Mouse (Mus musculus) layer of hippocampus, adult 8-10 months (tissue): ENCODE measurements around the gene Acacb. TPM values are rescaled to one million over a fixed set of nuclear protein-coding genes. Genes with fewer than 3 reads are reported as not detected.

Experiments
- DNase-seq, 2 experiments: peaks; one replicate each; pipeline ENCODE4 v3.0.0; 2022; ENCODE audit warnings: low spot score in 2 of 2
- total RNA-seq, 4 experiments: library from RNA; stranded (reverse); gene quantifications; 2 replicates each; pipeline ENCODE4 v1.2.4; 2022

The Acacb gene
- total RNA-seq, 4 experiments from 2014 or later, result 6.1 to 7.4 (median 6.6) TPM

- no peak for DNase-seq
Measured at GRCm38 (mm10) chr5:114299156-114299855, 153.0 kb downstream of the Acacb start.

GRCm38 (mm10) chr5:114299883-114300610 lies 153.7 kb downstream of the Acacb start:
- no peak for DNase-seq

Other genes starting within 250 kb of the Acacb start
- 100 to 1,000 TPM in 1 of 4 experiments, 10 to 100 TPM in 3; 89.3 to 106 (median 94.0) TPM for gene Coro1c, start 237.8 kb upstream of the Acacb start, total RNA-seq
- gene Ssh1, start 152.6 kb upstream of the Acacb start, total RNA-seq, result 10 to 100 TPM; 27.9 to 32.3 (median 29.3) TPM
- under 1 TPM in 1 of 4 experiments, not detected in 3; 0.31 TPM for gene Dao, start 142.8 kb upstream of the Acacb start, total RNA-seq
- 10 to 100 TPM; 39.5 to 52.3 (median 45.2) TPM for gene Usp30, start 81.1 kb upstream of the Acacb start, total RNA-seq
- gene Svop, start 55.0 kb upstream of the Acacb start, total RNA-seq, result 100 to 1,000 TPM; 146 to 171 (median 153) TPM
- gene Alkbh2, start 18.3 kb upstream of the Acacb start, total RNA-seq, result 1 to 10 TPM; 3.8 to 6.5 (median 5.5) TPM
- gene Ung, start 16.1 kb upstream of the Acacb start, total RNA-seq, result 1 to 10 TPM; 1.7 to 2.3 (median 1.9) TPM
- not detected for gene Foxn4, start 127.3 kb downstream of the Acacb start, total RNA-seq
- gene Myo1h, start 142.6 kb downstream of the Acacb start, total RNA-seq, result 1 to 10 TPM; 2.3 to 5.7 (median 4.3) TPM
- 10 to 100 TPM; 51.1 to 53.5 (median 53.1) TPM for gene Kctd10, start 234.0 kb downstream of the Acacb start, total RNA-seq
- 10 to 100 TPM; 74.5 to 85.7 (median 77.6) TPM for gene Ube3b, start 234.1 kb downstream of the Acacb start, total RNA-seq